Mouse (Mus musculus): ENCODE results near the gene Pcyt1a. TPM values are rescaled to one million over a fixed set of nuclear protein-coding genes. Genes with fewer than 3 reads are reported as not detected.

The Pcyt1a gene
- total RNA-seq, 1 experiment from 2014 or later, result 81.5 TPM

Other genes with a start within 250 kb of the Pcyt1a start
- gene Fbxo45, start 183.8 kb upstream of the Pcyt1a start, total RNA-seq (2017), result 18.6 and 33.2 TPM in 2 replicates
- 14.7 and 17.1 TPM in 2 replicates for gene Wdr53, start 183.7 kb upstream of the Pcyt1a start, total RNA-seq (2017)
- not detected in 2 replicates for gene Smco1, start 159.5 kb upstream of the Pcyt1a start, total RNA-seq (2017)
- gene Rnf168, start 153.5 kb upstream of the Pcyt1a start, total RNA-seq (2017), result 59.8 and 73.1 TPM in 2 replicates
- gene Ubxn7, start 98.7 kb upstream of the Pcyt1a start, total RNA-seq (2017), result 33.5 and 47.5 TPM in 2 replicates
- gene Tm4sf19, start 30.4 kb upstream of the Pcyt1a start, total RNA-seq (2017), result not detected in 2 replicates
- gene Tctex1d2, start 11.2 kb upstream of the Pcyt1a start, total RNA-seq (2017), result 39.3 and 43.9 TPM in 2 replicates
- gene Slc51a, start 57.0 kb downstream of the Pcyt1a start, total RNA-seq (2017), result 0.92 TPM in 1 of 2 replicates, not detected in the other
- gene Zdhhc19, start 65.3 kb downstream of the Pcyt1a start, total RNA-seq (2017), result not detected in 2 replicates
- gene Tfrc, start 178.0 kb downstream of the Pcyt1a start, total RNA-seq (2017), result 133 and 139 TPM in 2 replicates
- gene Tnk2, start 213.0 kb downstream of the Pcyt1a start, total RNA-seq (2017), result 11.7 and 13.4 TPM in 2 replicates